Mouse (Mus musculus): ENCODE results near the gene Egfem1. TPM values are rescaled to one million over a fixed set of nuclear protein-coding genes. Genes with fewer than 3 reads are reported as not detected.

Egfem1 gene
- 10 to 100 TPM; 30.4 to 35.9 TPM for total RNA-seq (2021)

DNA sequence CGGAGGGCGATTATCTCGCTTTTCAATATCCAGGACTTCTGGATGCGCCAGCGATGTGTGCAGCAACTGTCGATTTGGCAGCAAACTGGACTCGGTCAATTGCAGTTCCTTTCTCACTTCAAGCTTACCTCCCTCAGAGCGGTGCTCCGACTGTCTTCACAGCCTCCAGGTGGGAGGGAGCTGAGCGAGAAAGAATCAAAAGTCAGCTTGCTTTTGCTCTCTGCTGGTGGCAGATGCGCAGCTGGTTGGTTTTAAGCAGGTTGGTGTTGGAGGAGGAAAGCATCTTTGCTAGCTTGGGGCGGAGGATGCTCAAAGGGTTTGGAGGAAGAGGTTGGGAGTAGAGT is at the start of gene Egfem1:
Gene Egfem1 (plus strand): TSS at position 72 of the 344 bp plus-strand sequence.
- no peak for DNase-seq (ENCODE audit: extremely low spot score in 1 of 2, low spot score in 1 of 2)

DNA sequence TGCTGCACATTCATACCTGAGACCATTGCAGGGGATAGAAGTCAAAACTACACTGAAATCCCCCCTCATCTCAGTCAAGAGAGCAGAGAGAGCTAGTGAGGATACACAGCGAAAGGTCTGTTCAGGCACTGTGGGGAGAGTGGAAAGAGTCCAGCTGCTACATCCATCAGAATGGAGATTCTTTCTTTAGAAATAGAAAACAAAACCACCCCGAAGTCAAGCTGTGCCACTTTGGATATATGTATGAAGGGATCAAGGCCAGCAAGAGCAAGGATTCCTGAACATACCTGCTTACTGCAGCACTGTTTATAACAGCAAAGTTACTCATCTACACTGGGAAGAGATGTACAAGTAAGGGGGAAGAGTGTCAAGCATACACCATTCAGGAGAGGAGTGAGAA is 48.7 kb upstream of the Egfem1 start:
- no peak for DNase-seq (ENCODE audit: extremely low spot score in 1 of 2, low spot score in 1 of 2)

DNA sequence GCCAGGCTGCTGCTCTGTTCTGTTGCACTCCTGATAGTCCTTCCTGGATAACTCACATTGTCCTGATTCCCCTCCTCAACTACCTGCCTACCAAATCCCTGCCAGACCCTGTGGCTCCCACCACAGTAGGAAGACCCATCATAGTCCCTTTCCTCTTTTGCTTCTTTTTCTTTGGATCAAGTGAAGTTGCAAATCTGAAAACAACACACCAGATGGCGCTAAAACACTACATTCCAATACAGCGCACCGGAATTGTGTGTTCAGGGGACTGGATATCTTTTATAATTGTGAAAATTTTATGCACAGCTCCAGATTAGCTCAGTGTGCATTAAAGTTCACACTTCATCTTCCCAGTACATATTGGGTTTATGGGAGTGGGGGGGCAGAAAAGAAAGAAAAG is 45.7 kb upstream of the Egfem1 start:
- peak in 1 of 2 experiments; percentile 46 for DNase-seq (ENCODE audit: extremely low spot score in 1 of 2, low spot score in 1 of 2)

DNA sequence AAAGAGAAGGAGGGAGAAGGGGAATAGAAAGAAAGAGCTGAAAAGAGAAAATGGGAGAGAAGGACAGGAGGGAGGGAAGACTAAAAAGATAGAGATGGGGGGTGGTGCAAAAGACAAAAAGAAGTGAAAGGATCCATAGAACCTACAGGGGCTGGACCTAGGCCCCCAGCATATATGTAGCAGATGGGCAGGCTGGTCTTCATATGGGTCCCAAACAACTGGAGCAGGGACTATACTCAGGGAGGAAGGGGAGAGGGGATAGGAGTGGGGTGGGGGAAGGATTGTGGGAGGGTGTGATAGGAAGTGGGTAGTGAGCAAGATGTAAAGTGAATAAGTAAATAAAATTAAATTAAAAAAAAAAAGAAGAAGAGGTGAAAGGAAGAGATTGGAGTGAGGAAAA is 45.2 kb upstream of the Egfem1 start:
- DNase-seq (ENCODE audit: extremely low spot score in 1 of 2, low spot score in 1 of 2): no peak

DNA sequence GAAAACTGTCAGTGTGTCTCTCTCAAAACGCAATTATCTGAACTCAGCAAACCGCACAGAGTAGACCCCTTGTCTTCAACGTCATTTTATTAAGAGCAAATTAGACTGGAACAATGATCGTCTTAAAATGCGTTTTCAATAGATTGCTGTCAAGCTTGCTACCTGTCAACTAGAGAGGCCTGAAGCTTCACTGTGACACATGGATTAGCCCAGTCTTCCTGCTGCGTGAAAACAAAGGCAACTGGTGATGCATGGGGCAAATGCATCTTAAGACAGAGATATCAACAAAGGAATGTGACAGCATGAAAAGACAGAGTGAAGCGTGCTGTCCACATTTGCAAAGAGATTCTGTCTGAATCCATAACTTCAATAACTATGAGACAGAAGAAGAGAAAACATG is 41.8 kb upstream of the Egfem1 start:
- no peak for DNase-seq (ENCODE audit: extremely low spot score in 1 of 2, low spot score in 1 of 2)

DNA sequence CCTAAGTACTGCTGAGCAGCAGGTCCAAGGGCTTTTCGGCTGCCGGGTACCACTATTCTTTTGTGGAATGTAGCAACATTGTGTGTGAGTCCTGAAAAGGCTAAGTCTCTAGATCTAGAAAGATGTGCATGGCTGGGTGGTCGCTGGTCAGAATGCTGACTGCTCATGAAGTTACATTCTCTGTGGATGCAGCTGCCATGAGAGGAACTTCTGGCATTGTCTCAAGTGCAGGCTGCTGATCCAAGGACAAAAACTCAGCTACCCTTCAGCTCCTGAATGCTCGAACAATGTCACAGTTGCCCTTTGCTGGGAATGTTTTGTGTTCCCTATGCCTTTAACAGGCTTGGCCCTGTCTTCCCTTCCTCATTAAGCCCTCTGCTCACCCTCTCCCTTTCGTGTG is 35.5 kb upstream of the Egfem1 start:
- DNase-seq (ENCODE audit: extremely low spot score in 1 of 2, low spot score in 1 of 2): no peak

DNA sequence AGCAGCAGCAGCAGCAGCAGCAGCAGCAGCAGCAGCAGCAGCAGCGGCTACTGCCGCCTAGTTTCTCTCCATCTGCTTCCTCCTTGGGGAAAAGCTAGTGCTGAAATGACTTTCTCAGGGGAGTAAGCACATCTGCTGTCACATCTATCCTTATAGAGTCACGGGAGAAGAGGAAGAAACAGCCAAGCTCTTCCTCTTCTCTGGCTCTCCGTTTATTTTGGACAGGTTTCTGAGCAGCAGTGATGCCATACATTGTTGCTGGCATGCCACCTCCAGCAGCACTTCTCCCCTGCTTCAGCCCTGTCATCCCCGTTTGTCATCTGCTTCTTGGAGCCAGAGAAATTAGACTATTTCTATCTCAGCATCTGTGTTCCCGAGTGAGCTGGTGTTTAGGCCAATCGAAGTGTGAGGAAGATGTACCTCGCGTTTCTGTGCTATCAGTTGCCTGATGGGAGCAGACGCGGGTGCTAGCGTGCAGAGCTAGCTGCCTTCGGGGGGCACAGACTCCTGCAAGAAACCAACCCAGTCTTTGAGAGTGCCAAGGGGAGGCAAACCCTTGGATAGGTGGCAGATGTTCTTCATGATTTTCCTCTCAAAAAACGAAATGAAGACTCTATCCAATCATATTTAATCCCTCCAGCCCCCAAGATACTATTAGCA is 34.4 kb upstream of the Egfem1 start:
- DNase-seq (ENCODE audit: extremely low spot score in 1 of 2, low spot score in 1 of 2): no peak

DNA sequence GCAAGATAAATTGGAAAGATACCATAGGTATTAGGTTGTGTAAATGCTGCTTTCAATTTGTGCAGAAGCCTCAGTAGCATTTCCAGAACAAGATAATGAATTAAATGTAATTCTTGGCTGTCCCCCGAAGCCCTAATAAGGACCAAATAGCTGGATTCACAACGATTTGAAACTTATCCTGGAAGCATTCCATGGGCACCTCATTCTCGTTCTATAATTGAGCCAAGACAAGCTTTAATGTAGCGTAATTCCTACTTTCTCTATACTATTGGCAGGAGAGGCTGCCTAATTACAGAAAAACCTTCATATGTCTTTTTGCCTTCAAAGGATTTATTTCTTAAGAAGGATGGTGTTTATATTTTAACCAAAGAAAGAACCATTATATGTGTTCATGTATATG is 18.7 kb upstream of the Egfem1 start:
- no peak for DNase-seq (ENCODE audit: extremely low spot score in 1 of 2, low spot score in 1 of 2)

DNA sequence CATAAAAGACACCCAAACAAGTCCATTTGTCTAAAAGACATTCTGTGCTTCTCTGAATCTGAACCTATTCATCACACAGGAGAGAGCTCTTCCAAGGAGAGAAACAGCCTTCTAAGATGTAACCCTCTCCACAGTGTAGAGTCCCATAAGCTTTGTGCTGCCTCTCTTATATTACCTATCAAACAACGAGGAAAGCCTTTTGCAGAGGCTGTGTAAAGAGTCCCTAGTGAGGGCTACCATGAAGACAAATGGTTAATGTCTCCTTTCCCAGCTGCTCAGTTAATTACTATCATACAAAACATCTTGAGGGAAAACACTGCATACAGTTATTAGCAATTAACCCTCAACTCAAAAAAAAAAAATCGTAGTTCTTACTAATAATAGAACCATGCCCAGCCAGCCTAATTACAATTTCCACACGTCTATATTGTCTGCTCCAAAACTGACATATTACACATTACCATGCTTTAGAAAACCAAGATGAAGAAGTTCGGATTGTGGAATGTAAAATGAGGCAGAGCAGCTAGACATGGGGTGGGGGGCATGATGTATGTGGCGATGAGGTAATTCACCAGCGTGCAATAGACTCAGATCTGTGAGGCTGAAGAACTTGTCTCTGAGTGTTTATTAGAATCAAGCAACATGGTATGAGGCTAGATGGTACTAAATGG is 13.3 kb upstream of the Egfem1 start:
- no peak for DNase-seq (ENCODE audit: extremely low spot score in 1 of 2, low spot score in 1 of 2)

DNA sequence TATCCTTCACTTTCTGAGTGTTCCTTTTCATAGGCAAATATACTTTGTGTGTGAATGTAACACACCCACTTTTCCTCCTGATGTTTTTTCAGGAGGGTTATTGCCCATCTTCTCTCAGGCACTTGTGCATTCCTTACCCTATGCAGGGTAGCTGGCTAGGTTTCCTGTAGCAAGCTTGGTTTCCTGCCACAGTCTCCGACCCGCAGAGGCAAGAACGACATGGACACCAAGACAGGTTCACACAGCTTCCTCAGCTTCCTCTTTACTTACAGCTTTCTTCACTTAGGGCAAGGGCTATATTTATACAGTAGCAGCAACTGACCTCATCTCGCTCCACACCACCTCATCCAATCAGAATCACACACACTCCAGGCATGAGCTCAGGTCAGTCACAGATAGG is 10.5 kb upstream of the Egfem1 start:
- no peak for DNase-seq (ENCODE audit: extremely low spot score in 1 of 2, low spot score in 1 of 2)

DNA sequence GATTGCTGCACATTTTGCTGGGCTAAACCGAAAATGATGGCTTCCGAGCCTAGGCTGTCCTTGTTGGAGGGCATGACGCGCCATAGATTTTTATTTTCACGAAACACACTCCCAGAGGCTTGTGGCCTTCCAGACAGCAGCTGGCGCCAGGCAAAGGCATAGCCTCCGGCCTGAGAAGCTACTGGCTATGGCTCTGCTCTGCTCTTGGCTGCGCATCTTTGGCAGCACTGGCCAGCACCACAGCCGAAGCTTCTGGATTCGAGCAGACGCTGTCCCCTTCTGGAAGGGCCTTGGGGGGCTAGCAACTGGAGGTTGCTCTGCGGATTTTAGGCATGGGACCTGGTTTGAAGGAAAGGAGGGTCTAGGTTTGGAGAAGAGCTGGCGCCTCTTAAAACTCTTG is 306 bp upstream of the Egfem1 start:
- DNase-seq (ENCODE audit: extremely low spot score in 1 of 2, low spot score in 1 of 2): peak; percentile 18 to 21

DNA sequence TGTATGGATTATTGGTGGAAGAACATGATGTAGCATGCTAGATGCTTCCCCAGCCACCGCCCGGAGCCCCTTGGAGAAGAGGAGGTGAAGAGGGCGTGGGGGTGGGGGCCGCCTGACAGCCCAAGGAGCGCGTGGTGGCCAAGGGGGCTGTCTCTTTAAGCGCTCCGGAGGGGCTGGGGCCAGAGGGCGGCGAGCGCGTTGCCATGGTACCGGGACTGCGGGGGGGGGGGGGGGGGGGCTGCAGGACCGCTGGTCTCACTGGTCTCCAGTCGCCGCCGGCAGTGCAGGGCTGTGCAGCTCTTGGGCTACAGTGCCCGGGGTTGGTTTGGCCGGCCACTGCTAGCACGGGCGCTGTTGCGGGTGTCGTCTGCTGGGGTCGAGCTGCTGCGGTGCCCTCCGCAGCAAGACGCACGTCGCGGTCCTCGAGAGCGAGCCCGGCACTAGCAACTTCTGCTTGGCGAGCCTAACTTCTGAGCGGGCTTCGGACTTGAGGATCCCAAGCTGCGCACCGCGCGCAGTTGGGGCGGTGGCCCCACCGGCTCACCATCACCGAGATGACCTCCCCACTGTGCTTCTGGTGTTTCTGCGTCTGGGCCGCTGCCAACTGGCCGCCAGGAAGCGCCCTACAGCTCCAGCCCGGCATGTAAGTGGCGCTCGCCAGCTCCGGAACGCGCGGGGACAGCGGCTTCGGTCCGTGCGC is 623 bp downstream of the Egfem1 start:
- peak; percentile 46 to 55 for DNase-seq (ENCODE audit: extremely low spot score in 1 of 2, low spot score in 1 of 2)

DNA sequence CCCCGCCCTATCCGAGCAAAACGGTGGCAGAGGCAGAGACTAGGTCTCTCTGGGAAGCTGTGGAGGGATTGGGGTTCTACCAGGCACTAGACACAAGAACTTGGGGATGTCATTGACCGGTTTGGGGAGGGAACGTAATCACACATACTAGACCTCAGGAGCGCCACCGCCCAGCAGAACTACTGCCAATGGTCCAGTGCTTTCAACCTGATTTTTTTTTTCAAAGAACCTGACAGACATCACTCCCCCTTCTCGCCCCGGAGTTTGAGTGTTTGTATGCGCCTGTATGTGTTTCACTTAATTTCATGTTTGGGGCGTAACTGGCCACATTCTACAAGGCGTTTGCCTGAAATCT is 1.1 kb downstream of the Egfem1 start:
- no peak for DNase-seq (ENCODE audit: extremely low spot score in 1 of 2, low spot score in 1 of 2)

DNA sequence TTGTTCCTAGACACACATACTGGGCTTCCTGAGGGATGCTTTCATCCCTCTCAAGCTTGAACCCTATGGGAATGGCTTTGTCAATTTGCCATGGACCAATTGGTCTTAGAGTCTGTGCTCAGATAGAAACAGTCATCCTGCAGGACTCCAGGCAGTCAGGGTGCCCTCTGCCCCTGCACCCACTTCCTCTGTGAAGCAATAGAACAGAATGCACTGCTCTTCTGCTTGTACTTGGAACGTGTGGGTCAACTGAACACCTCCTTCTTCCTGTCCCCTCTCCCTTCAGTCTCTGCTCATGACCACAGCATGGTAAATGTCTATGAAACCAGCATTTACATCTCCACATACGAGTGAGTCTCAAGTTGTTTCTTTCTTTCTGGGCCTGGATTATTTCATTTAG is 16.6 kb downstream of the Egfem1 start:
- no peak for DNase-seq (ENCODE audit: extremely low spot score in 1 of 2, low spot score in 1 of 2)

DNA sequence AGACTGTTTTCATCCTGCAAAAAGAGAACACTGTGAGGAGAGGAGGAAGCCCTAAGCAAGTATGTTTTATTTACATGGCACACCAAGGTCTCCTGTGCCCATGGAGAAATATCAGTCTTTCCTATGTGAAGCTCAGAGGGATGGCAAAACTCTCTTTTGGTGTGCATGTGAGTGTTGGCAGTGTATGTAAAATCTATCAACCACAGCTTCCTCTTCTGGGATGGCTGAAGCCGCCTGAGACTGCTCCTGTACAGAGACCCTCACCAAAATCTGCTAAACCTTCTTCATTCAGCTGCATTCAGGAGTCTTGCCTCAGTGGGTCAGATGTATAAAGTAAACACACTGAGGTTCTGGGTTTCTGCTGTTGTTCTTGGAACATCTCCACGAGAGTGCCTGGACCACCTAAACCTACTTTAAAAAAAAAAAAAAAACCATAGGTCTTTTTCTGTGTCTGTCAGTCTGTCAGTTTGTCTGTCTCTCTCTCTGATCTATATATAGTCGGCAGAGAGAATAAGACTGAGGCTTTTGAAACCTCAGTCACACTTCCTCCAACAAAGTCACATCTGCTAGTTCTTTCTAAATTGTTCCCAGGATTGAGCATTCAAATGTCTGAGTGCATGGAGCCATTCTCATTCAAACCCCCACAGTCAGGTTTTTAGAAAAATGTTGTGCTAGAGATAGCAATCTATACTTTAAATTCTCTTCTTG is 24.3 kb downstream of the Egfem1 start:
- DNase-seq (ENCODE audit: extremely low spot score in 1 of 2, low spot score in 1 of 2): no peak

DNA sequence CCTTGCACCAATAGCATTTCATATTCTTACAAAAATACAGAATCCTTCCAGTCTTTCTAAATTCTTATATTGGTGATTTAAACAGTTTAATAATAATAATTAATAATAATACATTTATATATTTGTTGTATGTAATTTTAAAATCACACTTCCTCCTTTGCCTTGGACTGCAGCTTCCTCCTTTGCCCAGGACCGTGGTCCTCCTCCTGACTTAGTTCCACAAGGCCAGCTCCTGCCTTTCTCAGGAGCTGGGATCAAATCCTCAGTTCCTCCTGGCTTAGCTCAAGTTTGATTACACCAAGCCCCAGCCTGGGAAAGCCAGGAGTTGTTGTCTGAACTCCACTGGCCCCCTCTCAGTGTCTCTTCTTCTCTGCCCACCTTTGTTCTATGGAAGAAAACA is 25.3 kb downstream of the Egfem1 start:
- DNase-seq (ENCODE audit: extremely low spot score in 1 of 2, low spot score in 1 of 2): no peak

DNA sequence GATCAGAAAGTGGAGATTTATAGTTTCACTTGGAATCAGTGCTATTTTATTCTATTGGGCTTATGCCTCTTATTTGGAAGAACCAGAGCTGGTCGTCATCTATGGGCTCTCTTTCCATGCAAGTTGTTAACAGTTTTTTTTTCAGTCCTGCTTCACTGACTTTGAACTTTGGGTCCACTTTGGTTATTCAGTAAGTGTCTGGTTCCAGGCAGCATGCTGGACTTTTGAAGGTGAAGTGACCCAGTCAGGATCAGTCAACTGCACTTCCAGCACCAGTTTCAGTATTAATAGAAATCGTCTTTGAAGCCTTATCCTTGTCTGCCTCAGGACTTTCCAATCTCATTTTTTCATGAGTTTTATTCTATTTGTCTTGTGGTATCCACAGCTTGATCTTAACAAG is 28.5 kb downstream of the Egfem1 start:
- DNase-seq (ENCODE audit: extremely low spot score in 1 of 2, low spot score in 1 of 2): no peak

DNA sequence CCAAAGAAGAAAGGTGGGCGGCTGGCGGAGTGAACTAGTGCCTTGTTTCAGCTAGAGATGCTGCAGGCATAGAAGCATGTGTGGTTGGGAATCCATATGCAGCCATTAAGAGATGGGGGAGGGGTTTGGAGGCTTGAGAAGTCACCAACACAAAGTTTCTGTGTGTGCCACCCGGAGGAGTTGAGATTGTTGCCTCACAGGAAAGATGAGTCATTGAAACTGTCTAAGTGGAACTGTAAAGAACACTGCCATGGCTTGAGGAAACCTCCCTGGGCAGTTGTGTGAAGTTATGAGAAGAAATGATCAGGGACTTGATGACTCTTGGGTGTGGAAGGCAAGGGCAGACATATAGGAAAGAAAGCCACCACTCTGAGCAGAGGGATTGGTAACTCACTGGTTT is 32.7 kb downstream of the Egfem1 start:
- no peak for DNase-seq (ENCODE audit: extremely low spot score in 1 of 2, low spot score in 1 of 2)

DNA sequence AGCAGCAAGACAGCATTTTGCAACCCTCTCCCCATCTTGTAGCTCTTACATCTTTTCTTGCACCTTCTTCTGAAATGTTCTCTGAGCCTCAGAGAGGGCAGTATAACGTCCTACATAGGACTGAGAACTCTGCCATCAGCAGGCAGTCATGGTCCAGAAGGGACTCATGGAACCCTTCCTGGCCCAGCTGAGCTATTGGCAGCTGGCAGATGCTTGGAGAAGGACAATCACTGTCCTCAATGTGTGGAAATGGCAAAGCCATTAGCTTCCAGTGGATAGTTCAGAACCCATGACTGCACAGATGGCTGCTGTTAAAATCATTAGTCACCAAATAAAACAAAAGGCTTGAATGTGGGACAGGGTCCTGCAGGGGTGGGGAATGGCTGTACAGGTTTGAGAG is 35.6 kb downstream of the Egfem1 start:
- no peak for DNase-seq (ENCODE audit: extremely low spot score in 1 of 2, low spot score in 1 of 2)

DNA sequence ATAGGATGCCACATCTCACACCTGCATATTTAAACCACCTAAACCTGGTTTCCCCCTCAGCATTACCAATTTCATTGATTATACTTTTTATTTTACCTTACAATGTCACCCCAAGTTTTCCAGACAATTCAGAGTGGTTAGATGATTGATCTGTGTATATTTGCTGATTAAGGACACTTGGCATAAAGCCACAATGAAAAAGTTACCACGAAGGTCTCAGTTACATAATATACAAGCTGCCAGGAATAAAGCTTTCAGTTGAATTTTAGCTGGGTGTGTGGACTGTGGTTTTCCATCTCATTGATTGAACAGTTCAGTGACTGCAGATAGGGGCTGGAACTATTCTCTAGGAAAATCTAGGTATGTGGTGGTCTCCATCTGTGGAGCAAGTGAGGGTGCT is 40.7 kb downstream of the Egfem1 start:
- DNase-seq (ENCODE audit: extremely low spot score in 1 of 2, low spot score in 1 of 2): no peak

Measured in layer of hippocampus, postnatal 25 days (tissue).